Mouse (Mus musculus) forebrain, embryonic 16.5 days (tissue): ENCODE measurements around the gene Kidins220. TPM values are rescaled to one million over a fixed set of nuclear protein-coding genes. Genes with fewer than 3 reads are reported as not detected.

Experiments
- ATAC-seq: fragments of 200-750 bp; cut with Nextera tagmentation; 2 replicates; pipeline ENCODE4 v1.8.0; 2017; ENCODE audit warnings: mild to moderate bottlenecking, moderate library complexity
- H3K27ac ChIP-seq: fragments of 300-500 bp; sonication (generic); 2 replicates; pipeline ENCODE4 v1.5.1; 2014; ENCODE audit warnings: low read length, control low read depth
- H3K27me3 ChIP-seq: fragments of 300-500 bp; sonication (generic); replicated peaks from 2 replicates; pipeline ENCODE4 v1.6.1; 2014; ENCODE audit warnings: low read length; ENCODE audit not compliant: control insufficient read depth, insufficient read depth
- H3K36me3 ChIP-seq: fragments of 300-500 bp; sonication (generic); 2 replicates; pipeline ENCODE4 v1.6.1; 2014; ENCODE audit not compliant: control insufficient read depth, insufficient read depth
- H3K4me1 ChIP-seq: fragments of 300-500 bp; sonication (generic); replicated peaks from 2 replicates; pipeline ENCODE4 v1.6.1; 2014; ENCODE audit warnings: low read length; ENCODE audit not compliant: control insufficient read depth, insufficient read depth
- H3K4me2 ChIP-seq: fragments of 300-500 bp; sonication (generic); 2 replicates; pipeline ENCODE4 v1.6.1; 2014; ENCODE audit warnings: mild to moderate bottlenecking, low read length, control low read depth
- H3K4me3 ChIP-seq: fragments of 300-500 bp; sonication (generic); replicated peaks from 2 replicates; pipeline ENCODE4 v1.5.1; 2014; ENCODE audit warnings: mild to moderate bottlenecking, low read length, control low read depth
- H3K9ac ChIP-seq: fragments of 300-500 bp; sonication (generic); replicated peaks from 2 replicates; pipeline ENCODE4 v1.6.1; 2014; ENCODE audit warnings: low read depth, low read length, control low read depth
- H3K9me3 ChIP-seq: fragments of 300-500 bp; sonication (generic); 2 replicates; pipeline ENCODE4 v1.6.1; 2016; ENCODE audit warnings: low read length; ENCODE audit not compliant: control insufficient read depth
- WGBS: fragments of 180-500 bp; shearing (Covaris S2); extraction: QIAGEN DNeasy Blood & Tissue Kit; methylation state at CpG from one replicate; pipeline ENCODE4 v1.1.7; 2014; 5-methylcytosine and 5-hydroxymethylcytosine counted together
- polyA plus RNA-seq: library from polyadenylated mRNA; unstranded; fragments of >200 nt; fragmentation: Nextera tagmentation; extraction: Ambion mirVana; gene quantifications from 2 replicates; pipeline ENCODE4 v1.2.1, GENCODE M21; 2015

Gene Kidins220
- polyA plus RNA-seq, 1 experiment from 2014 or later = 179 TPM

DNA sequence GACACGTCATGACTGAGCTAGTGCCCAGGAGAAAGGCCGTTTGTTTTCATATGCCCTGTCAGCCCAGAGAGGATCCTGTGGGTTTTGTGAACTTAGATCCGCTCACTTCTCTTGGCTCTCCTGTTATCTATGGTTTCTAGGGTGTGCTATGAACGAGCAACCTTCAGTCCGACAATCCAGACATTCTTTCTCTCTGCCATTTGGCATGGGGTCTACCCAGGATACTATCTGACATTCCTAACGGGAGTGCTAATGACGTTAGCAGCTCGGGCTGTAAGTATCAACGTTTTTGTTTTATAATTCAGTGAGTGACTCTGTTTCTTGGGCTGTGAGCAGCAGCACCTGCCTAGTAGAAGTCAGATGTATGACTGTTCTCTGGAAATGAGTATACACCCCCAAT, 19.6 kb upstream of the Kidins220 start:
- WGBS = 82% methylated on average over 9 of the region's 9 CpGs
- H3K9ac ChIP-seq = no peak overlapping the region
- no peaks in the 10 kb centered on the region for H3K27me3 ChIP-seq
- H3K4me2 ChIP-seq = no peak overlapping the region
- H3K4me1 ChIP-seq = no peaks in the 10 kb centered on the region
- ATAC-seq = no peak
- H3K27ac ChIP-seq = no peak overlapping the region
- no peak overlapping the region for H3K4me3 ChIP-seq
- H3K9me3 ChIP-seq = no peaks in the 10 kb centered on the region
- peaks cover 18% of the 10 kb centered on the region for H3K36me3 ChIP-seq

DNA sequence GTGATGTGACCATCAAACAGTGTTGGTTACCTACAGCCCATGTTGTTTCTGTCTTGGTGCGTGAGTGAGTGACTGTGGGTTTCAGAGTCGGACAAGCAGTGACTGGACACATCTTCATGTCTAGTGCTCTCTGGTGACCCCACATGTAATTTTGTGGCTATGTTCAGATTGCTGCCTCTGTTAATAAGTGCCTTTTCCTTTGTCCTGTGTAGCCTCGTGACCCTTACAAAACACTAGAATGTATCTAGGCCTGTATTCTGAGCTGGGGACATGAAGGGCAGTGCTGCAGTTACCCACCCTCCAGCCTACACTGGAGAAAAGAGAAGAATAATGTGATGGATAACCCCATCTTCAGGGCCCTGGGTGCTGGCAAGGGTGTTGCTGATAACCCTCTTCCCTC, 16.2 kb upstream of the Kidins220 start:
- Histone ChIP-seq H3K4me2 (no peak overlapping the region), H3K4me3 (no peak overlapping the region), H3K27ac (no peak overlapping the region), H3K4me1 (no peaks in the 10 kb centered on the region), H3K36me3 (peaks cover 6% of the 10 kb centered on the region), H3K9ac (no peak overlapping the region), H3K27me3 (no peaks in the 10 kb centered on the region), H3K9me3 (no peaks in the 10 kb centered on the region)
- 97% methylated on average over 3 of the region's 3 CpGs for WGBS
- no peak for ATAC-seq

DNA sequence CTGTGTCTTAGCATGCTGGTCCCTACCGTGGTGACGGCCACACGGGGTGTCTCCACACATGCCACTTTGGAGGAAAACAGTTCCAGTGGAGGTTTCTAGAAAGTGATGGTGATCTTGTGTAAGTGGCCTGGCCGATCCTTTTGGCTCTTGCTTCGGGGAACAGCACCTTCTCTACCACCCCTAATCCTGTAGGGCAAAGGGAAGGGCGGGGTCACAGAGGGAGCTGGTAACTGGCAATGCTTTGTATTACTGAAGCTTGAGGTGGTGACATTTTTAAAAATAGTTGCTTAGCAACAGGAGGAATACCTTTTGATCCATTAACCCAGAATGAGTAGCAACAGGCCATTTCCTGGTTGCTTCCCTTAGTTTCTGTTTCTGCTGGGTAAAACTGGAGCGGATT, 12.9 kb upstream of the Kidins220 start:
- Histone ChIP-seq H3K4me2 (no peak overlapping the region), H3K36me3 (peaks cover 9% of the 10 kb centered on the region), H3K27ac (no peak overlapping the region), H3K27me3 (no peaks in the 10 kb centered on the region), H3K9me3 (no peaks in the 10 kb centered on the region), H3K9ac (no peak overlapping the region), H3K4me3 (no peak overlapping the region), H3K4me1 (no peaks in the 10 kb centered on the region)
- no peak for ATAC-seq
- WGBS = 85% methylated on average over 7 of the region's 7 CpGs

DNA sequence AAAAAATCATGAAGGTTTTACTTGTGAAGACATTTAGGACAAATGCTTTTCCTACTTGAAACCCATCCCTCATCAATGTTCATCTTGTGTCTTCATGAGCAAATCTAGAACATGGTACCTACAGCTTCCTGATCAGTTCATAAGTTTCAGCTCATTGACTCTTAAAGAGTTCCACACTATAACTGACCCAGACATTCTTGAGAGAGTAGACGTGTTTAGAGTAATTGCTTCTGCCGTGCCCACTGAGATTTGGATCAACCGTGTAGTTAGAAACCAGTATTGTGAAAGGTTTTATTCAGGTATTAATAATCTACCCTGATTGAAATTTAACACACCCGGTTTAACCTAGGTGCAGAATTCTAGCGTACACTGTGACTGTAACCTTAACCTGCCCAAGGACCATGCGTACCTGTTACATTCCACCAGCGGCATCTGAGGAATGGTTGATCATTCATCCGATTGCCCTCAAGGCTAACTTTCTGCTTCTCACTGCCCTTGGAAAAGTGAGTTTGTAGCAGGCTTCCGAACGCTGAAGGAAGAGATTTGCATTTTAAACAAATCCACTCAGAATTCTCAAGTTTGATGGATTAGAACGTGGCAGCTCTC, 12.3 kb upstream of the Kidins220 start:
- ATAC-seq = no peak
- no peak overlapping the region for H3K4me3 ChIP-seq
- WGBS = 77% methylated on average over 11 of the region's 11 CpGs

DNA sequence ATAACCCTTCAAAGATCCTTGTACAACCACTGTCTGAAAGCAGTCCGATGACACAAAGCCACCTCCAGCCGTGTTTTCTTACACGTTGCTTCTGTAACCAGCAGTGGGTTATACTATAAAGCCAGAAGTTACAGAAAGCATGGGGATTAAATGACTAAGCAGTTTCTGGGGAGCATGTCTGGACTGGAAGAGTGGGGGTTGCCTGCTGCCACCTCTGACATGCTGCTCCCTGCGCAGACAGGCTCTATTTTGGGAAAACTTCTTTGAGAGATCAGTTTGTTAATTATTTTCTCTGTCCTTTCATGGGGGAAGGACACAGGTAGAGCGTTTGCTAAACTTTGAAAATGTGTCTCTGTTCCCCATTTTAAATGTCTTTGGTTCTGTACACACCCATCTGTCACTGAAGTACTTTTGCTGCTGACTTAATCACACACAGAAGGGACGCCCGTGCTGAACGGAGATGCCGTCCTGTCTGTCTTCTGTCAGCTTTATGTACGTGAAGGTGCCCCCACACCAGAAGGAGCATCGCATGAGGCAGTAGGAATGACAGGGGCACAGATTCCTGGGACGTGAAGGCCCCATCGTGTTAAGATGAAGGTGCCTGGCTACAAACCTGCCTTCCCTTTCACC, 11.2 kb upstream of the Kidins220 start:
- Histone ChIP-seq H3K27me3 (no peaks in the 10 kb centered on the region), H3K4me2 (no peak overlapping the region), H3K4me3 (no peak overlapping the region), H3K36me3 (peaks cover 9% of the 10 kb centered on the region), H3K9ac (no peak overlapping the region), H3K4me1 (no peaks in the 10 kb centered on the region), H3K27ac (no peak overlapping the region), H3K9me3 (no peaks in the 10 kb centered on the region)
- ATAC-seq = no peak
- 62% methylated on average over 13 of the region's 13 CpGs for WGBS

More for the DNA sequence above, 12.3 kb upstream of the Kidins220 start:
- Histone ChIP-seq H3K4me2 (no peak overlapping the region), H3K27me3 (no peaks in the 10 kb centered on the region), H3K4me1 (no peaks in the 10 kb centered on the region), H3K36me3 (peaks cover 9% of the 10 kb centered on the region), H3K9ac (no peak overlapping the region), H3K9me3 (no peaks in the 10 kb centered on the region), H3K27ac (no peak overlapping the region)

DNA sequence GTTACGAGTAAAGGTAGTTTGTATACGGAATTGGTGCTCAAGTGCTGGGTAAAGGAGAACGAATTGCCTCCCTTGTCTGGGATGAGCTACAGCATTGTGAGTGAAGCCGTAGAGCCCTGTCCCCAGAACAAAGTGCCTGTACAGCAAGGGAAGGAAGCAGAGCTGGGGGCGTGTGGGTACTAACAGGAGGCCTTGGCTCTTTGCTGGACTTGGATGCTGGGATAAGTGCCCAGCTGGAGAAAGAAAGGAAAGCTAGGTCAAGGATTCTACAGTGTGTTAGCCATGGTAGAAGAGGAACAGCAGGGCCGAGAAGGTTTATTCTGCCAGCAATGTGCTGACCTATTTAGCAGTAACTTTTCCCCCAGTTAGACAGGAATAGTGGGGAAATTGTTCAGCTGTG, 9.3 kb upstream of the Kidins220 start:
- no peaks in the 10 kb centered on the region for H3K27me3 ChIP-seq
- WGBS = 89% methylated on average over 6 of the region's 6 CpGs
- no peaks in the 10 kb centered on the region for H3K9me3 ChIP-seq
- no peaks in the 10 kb centered on the region for H3K4me1 ChIP-seq
- no peak for ATAC-seq
- peaks cover 2% of the 10 kb centered on the region; the same call in 1 of the 2 replicates for H3K36me3 ChIP-seq
- H3K9ac ChIP-seq = no peak overlapping the region
- no peak overlapping the region for H3K4me2 ChIP-seq
- H3K4me3 ChIP-seq = no peak overlapping the region
- H3K27ac ChIP-seq = no peak overlapping the region

DNA sequence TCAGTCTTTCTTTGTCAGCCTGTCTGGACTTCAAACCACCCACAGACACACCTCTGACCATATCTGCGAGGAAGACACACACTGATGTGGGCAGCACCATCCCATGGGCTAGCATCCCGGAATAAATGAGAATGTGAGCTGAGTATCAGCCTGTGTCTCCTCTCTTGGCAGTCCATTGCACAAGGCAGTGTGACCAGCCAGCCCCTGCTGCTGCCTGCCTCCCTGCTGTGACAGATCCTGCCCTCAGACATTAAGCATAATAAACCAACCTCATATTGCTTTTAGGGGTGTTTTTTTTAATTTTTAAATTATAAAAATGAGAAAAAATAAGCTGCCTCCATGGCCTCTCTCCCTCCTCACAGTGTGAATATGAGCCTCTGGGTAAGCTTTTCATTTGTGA, 8.7 kb upstream of the Kidins220 start:
- no peaks in the 10 kb centered on the region for H3K4me1 ChIP-seq
- no peak overlapping the region for H3K4me2 ChIP-seq
- H3K27ac ChIP-seq = no peak overlapping the region
- H3K36me3 ChIP-seq = peaks cover 2% of the 10 kb centered on the region; the same call in 1 of the 2 replicates
- no peak for ATAC-seq
- H3K4me3 ChIP-seq = no peak overlapping the region
- WGBS = 98% methylated on average over 2 of the region's 2 CpGs
- no peaks in the 10 kb centered on the region for H3K9me3 ChIP-seq
- H3K27me3 ChIP-seq = no peaks in the 10 kb centered on the region
- H3K9ac ChIP-seq = no peak overlapping the region

DNA sequence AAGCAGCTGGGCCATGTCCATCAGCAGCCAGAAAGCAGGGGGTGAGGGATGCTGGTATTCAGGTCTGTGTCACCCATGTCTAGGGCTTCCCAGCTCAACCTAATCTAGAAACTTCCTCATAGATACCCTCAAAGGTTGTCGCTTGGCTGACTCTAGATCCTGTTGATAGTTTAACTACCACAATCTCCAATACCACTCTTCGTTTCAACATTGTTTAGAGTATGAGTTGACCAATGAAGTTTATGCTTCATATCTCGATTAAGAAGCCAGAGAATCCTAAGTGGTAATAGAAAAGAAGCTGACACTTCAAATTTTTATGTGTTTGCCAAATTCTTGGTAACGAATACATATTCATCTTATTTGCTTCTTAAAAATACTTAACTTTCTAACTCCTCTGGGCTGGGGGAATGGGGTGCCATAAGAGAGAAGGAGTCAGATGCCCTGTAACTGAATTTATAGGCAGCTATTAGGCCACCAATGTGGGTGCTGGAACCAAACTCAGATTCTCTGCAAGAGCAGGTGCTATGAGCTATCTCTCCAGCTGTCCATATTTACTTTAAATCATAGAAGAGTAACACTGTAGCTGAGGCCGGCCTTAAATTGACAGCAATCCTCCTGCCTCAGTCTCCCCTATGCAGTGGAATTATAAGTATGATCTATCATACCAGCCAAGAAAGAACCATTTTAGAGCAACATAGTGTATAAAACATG, 3.1 kb upstream of the Kidins220 start:
- no peaks in the 10 kb centered on the region for H3K36me3 ChIP-seq
- 86% methylated on average over 5 of the region's 5 CpGs for whole genome bisulfite sequencing
- no peak overlapping the region for H3K4me3 ChIP-seq
- H3K4me1 ChIP-seq = peaks cover 6% of the 10 kb centered on the region
- H3K9me3 ChIP-seq = no peaks in the 10 kb centered on the region
- ATAC-seq = no peak
- H3K27ac ChIP-seq = no peak overlapping the region
- no peak overlapping the region for H3K9ac ChIP-seq
- H3K27me3 ChIP-seq = no peaks in the 10 kb centered on the region
- no peak overlapping the region for H3K4me2 ChIP-seq

DNA sequence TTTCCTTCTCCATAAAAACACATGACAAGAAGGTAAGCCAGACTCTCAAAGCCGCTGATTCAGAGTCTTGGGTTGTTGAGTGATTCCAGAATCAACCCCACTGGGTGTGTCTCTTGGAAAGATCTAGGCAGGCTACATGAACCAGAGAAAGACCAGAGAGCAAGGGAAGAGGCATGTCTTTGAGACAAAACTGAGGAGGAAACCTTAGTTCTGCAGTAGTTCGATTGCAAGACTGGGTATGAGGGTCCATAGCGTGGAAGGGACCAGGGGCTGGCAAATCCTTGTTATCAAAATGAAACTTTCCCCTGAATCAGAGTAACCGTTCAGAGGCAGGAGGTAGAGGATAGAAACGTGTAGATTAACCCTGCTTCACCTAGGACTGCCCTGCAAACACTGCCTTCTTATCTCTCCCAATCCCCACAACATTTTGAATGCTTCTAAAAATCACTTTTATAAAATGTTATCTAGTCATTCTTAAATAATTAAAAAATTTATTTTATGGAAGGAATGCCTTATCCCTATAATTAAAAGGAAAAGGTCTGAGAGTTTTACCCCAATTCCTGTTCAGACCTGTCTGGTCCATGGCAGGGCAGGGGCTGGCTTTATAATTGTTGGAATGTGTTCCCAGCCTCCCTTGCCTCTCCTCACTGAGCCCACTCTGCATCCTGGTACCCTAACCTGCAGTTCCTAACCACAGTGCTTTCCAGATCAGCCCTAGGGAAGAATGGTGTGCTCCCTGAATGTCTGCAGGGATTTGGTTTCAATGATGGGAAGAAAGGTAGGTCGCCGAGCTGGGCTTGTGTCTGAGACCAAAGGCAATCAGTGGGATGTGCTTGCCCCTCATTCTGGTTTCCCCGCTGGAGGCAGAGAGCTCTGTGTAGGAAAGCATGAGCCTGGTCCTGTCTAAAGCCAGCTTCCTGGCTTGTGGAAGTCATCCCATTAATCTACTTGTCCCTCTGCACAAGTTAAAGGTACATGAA, 2.1 kb upstream of the Kidins220 start:
- Histone ChIP-seq H3K36me3 (no peaks in the 10 kb centered on the region), H3K4me2 (no peak overlapping the region), H3K4me1 (peaks cover 10% of the 10 kb centered on the region), H3K27ac (no peak overlapping the region), H3K9me3 (no peaks in the 10 kb centered on the region), H3K9ac (no peak overlapping the region), H3K27me3 (no peaks in the 10 kb centered on the region), H3K4me3 (no peak overlapping the region)
- 76% methylated on average over 8 of the region's 8 CpGs for WGBS
- no peak for ATAC-seq
